Mouse (Mus musculus): ENCODE results near the gene Jund. TPM values are rescaled to one million over a fixed set of nuclear protein-coding genes. Genes with fewer than 3 reads are reported as not detected.

Gene Jund
- polyA plus RNA-seq, 1 experiment from 2014 or later = 206 TPM

- Histone ChIP-seq H3K27ac (replicated peaks) (no peak overlapping the region), H3K36me3 (no peaks in the 10 kb centered on the region), H3K4me3 (no peak overlapping the region), H3K27me3 (peaks cover 37% of the 10 kb centered on the region), H3K9me3 (no peaks in the 10 kb centered on the region), H3K9ac (replicated peaks) (no peak overlapping the region), H3K4me2 (replicated peaks) (no peak overlapping the region), H3K4me1 (peaks cover 9% of the 10 kb centered on the region; the same call in 1 of the 2 replicates)
- no peak for ATAC-seq (ENCODE audit: low FRiP score, low read depth)
- 70% methylated on average over 3 of the region's 3 CpGs for WGBS
These were observed 39.5 kb downstream of the Jund start for GRCm38 (mm10) chr8:70738211-70738610.

- Histone ChIP-seq H3K4me3 (no peak overlapping the region), H3K9me3 (no peaks in the 10 kb centered on the region), H3K4me1 (peaks cover 21% of the 10 kb centered on the region), H3K27me3 (peaks cover 71% of the 10 kb centered on the region), H3K9ac (replicated peaks) (no peak overlapping the region), H3K4me2 (replicated peaks) (no peak overlapping the region), H3K36me3 (no peaks in the 10 kb centered on the region), H3K27ac (replicated peaks) (no peak overlapping the region)
- no peak for ATAC-seq (ENCODE audit: low FRiP score, low read depth)
- WGBS = 69% methylated on average over 5 of the region's 5 CpGs
These were observed 42.9 kb downstream of the Jund start for GRCm38 (mm10) chr8:70741661-70742060.

GRCm38 (mm10) chr8:70742176-70742575 is 43.4 kb downstream of the Jund start:
- Histone ChIP-seq H3K4me2 (replicated peaks) (no peak overlapping the region), H3K27ac (replicated peaks) (no peak overlapping the region), H3K27me3 (peaks cover 76% of the 10 kb centered on the region), H3K9ac (replicated peaks) (no peak overlapping the region), H3K4me3 (no peak overlapping the region), H3K4me1 (peaks cover 21% of the 10 kb centered on the region), H3K36me3 (no peaks in the 10 kb centered on the region), H3K9me3 (no peaks in the 10 kb centered on the region)
- no peak for ATAC-seq (ENCODE audit: low FRiP score, low read depth)
- 78% methylated on average over 11 of the region's 11 CpGs for WGBS

GRCm38 (mm10) chr8:70742981-70743655 is 44.4 kb downstream of the Jund start:
- H3K9ac ChIP-seq (replicated peaks) = peak overlapping the region; percentile 41; the same call in 1 of the 2 replicates
- H3K27ac ChIP-seq (replicated peaks) = no peak overlapping the region
- peak overlapping the region; percentile 27 for H3K4me3 ChIP-seq
- no peaks in the 10 kb centered on the region for H3K36me3 ChIP-seq
- H3K27me3 ChIP-seq = peaks cover 80% of the 10 kb centered on the region
- peak overlapping the region; percentile 51 for H3K4me2 ChIP-seq (replicated peaks)
- H3K9me3 ChIP-seq = no peaks in the 10 kb centered on the region
- peak; percentile 25; the same call in 1 of the 2 replicates for ATAC-seq (ENCODE audit: low FRiP score, low read depth)
- peaks cover 21% of the 10 kb centered on the region for H3K4me1 ChIP-seq
- 2% methylated on average over 38 of the region's 38 CpGs for whole genome bisulfite sequencing

GRCm38 (mm10) chr8:70743656-70744590 is 45.2 kb downstream of the Jund start:
- Histone ChIP-seq H3K4me3 (peak overlapping the region; percentile 27), H3K27me3 (peaks cover 84% of the 10 kb centered on the region), H3K9ac (replicated peaks) (peak overlapping the region; percentile 41; the same call in 1 of the 2 replicates), H3K4me1 (peaks cover 21% of the 10 kb centered on the region), H3K27ac (replicated peaks) (no peak overlapping the region), H3K36me3 (no peaks in the 10 kb centered on the region), H3K4me2 (replicated peaks) (peak overlapping the region; percentile 51), H3K9me3 (no peaks in the 10 kb centered on the region)
- peak; percentile 27; the same call in 1 of the 2 replicates for ATAC-seq (ENCODE audit: low FRiP score, low read depth)
- WGBS = 3% methylated on average over 48 of the region's 48 CpGs

- Histone ChIP-seq H3K27me3 (peaks cover 92% of the 10 kb centered on the region), H3K4me1 (peaks cover 21% of the 10 kb centered on the region), H3K4me3 (no peak overlapping the region), H3K9ac (replicated peaks) (no peak overlapping the region), H3K9me3 (no peaks in the 10 kb centered on the region), H3K27ac (replicated peaks) (no peak overlapping the region), H3K36me3 (no peaks in the 10 kb centered on the region), H3K4me2 (replicated peaks) (no peak overlapping the region)
- WGBS = 59% methylated on average over 11 of the region's 11 CpGs
- no peak for ATAC-seq (ENCODE audit: low FRiP score, low read depth)
These were observed 46.1 kb downstream of the Jund start for GRCm38 (mm10) chr8:70744806-70745205.

GRCm38 (mm10) chr8:70745691-70746220 is 47.0 kb downstream of the Jund start:
- Histone ChIP-seq H3K27ac (replicated peaks) (no peak overlapping the region), H3K4me2 (replicated peaks) (no peak overlapping the region), H3K9me3 (no peaks in the 10 kb centered on the region), H3K4me3 (no peak overlapping the region), H3K9ac (replicated peaks) (no peak overlapping the region), H3K27me3 (peaks cover 96% of the 10 kb centered on the region), H3K4me1 (peaks cover 21% of the 10 kb centered on the region), H3K36me3 (no peaks in the 10 kb centered on the region)
- 57% methylated on average over 19 of the region's 19 CpGs for WGBS
- ATAC-seq (ENCODE audit: low FRiP score, low read depth) = no peak

- WGBS = 77% methylated on average over 9 of the region's 9 CpGs
- Histone ChIP-seq H3K4me3 (no peak overlapping the region), H3K4me1 (peaks cover 21% of the 10 kb centered on the region), H3K27me3 (peaks cover 87% of the 10 kb centered on the region), H3K36me3 (no peaks in the 10 kb centered on the region), H3K27ac (replicated peaks) (no peak overlapping the region), H3K9ac (replicated peaks) (no peak overlapping the region), H3K9me3 (no peaks in the 10 kb centered on the region), H3K4me2 (replicated peaks) (no peak overlapping the region)
- no peak for ATAC-seq (ENCODE audit: low FRiP score, low read depth)
These were observed 47.9 kb downstream of the Jund start for GRCm38 (mm10) chr8:70746676-70747075.

GRCm38 (mm10) chr8:70747211-70747890 is 48.6 kb downstream of the Jund start:
- Histone ChIP-seq H3K27me3 (peaks cover 81% of the 10 kb centered on the region), H3K9me3 (no peaks in the 10 kb centered on the region), H3K36me3 (no peaks in the 10 kb centered on the region), H3K4me3 (no peak overlapping the region), H3K27ac (replicated peaks) (no peak overlapping the region), H3K4me1 (peaks cover 16% of the 10 kb centered on the region), H3K9ac (replicated peaks) (no peak overlapping the region), H3K4me2 (replicated peaks) (no peak overlapping the region)
- WGBS = 85% methylated on average over 18 of the region's 18 CpGs
- ATAC-seq (ENCODE audit: low FRiP score, low read depth) = no peak

GRCm38 (mm10) chr8:70748246-70749096 is 49.7 kb downstream of the Jund start:
- H3K27ac ChIP-seq (replicated peaks) = no peak overlapping the region
- H3K4me3 ChIP-seq = no peak overlapping the region
- H3K4me2 ChIP-seq (replicated peaks) = no peak overlapping the region
- ATAC-seq (ENCODE audit: low FRiP score, low read depth) = no peak
- WGBS = 90% methylated on average over 23 of the region's 23 CpGs
- H3K27me3 ChIP-seq = peaks cover 70% of the 10 kb centered on the region
- no peaks in the 10 kb centered on the region for H3K9me3 ChIP-seq
- peaks cover 9% of the 10 kb centered on the region for H3K4me1 ChIP-seq
- H3K9ac ChIP-seq (replicated peaks) = no peak overlapping the region
- H3K36me3 ChIP-seq = no peaks in the 10 kb centered on the region

- Histone ChIP-seq H3K4me3 (no peak overlapping the region), H3K27me3 (peaks cover 62% of the 10 kb centered on the region), H3K9ac (replicated peaks) (no peak overlapping the region), H3K4me2 (replicated peaks) (no peak overlapping the region), H3K36me3 (no peaks in the 10 kb centered on the region), H3K27ac (replicated peaks) (no peak overlapping the region), H3K4me1 (peaks cover 2% of the 10 kb centered on the region), H3K9me3 (no peaks in the 10 kb centered on the region)
- WGBS = 82% methylated on average over 19 of the region's 19 CpGs
- ATAC-seq (ENCODE audit: low FRiP score, low read depth) = no peak
These were observed 50.4 kb downstream of the Jund start for GRCm38 (mm10) chr8:70749097-70749674.
